Mouse (Mus musculus) adrenal gland (tissue): Measurements from ENCODE around the gene Gm44503.

Experiments
- intact Hi-C: fragments of 180-260 bp; cut with DNase I; formaldehyde crosslinking; loops from one replicate; pipeline ENCODE4 v1.15.1; 2025

The Gm44503 gene

DNA sequence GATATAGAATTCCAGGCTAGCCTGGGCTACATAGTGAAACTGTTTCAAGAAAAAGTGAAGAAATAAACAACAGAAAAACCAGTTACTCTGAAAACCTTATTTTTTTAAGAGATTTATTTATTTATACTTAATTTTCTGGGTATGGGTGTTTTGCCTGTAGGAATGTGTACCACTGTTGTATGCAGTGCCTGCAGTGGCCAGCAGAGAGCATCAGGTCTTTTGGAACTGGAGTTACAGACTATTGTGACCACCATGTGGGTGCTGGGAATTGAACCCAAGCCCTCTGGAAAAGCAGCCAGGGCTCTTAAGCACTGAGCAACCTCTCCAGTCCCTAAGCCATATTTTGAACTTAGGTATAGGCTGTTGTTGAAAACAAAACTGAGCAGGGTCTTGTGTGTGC lies 14.3 kb downstream of the Gm44503 start:
- intact Hi-C loops: no loop called here

DNA sequence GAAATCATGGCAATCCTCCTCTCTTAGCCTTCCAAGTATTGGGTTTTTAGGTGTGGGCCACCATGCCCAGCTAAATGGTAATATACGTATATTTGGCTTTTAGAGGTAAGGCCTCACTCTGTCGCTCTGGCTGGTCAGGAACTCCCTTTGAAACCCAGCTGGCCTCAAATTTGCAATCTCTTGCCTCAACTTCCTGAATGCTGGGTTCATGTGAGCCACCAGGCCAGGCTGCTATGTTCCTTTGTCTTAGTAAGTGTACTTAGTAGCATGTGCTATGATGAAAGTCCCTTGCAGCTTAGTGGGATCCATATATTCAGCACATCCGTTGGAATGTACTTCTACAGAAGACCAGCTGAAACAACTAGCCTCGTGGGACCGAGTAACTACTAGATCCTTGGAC lies 16.1 kb downstream of the Gm44503 start:
- intact Hi-C loops: no loop called here

DNA sequence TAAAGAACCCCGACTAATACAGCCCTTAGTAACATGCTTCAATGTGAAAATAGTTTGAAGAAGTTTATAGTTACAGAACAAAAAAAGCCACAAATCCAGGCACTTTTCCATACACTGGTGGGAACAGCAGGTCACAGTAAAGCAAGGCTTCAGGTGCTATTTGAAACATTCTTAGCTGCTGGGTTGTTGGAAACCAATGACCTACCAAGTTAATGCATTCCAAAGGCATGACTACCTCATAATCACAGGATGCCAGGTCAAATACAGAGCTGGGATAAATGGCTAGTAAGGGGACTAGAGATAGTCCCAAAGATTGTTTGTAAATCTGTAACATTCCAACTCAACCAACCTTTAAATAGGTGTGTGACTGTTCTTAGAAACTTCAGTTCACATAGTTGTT lies 16.6 kb downstream of the Gm44503 start:
- intact Hi-C loops: no loop called here

DNA sequence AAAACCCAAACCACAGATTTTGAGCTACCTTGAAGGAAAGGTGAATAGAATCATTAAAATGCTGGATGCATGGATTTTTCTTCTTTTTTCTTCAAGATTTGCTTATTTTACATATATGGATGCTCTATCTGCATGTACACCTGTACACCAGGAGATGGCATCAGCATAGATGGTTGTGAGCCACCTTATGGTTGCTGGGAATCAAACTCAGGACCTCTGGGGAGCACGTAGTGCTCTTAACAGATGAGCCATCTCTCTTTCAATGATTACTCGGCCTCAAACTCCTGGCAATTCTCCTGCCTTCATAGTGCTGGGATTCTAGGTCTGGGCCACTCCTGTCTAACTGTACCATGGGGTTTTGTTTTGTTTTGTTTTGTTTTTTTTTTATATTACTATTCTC lies 24.4 kb downstream of the Gm44503 start:
- intact Hi-C loops: no loop called here

DNA sequence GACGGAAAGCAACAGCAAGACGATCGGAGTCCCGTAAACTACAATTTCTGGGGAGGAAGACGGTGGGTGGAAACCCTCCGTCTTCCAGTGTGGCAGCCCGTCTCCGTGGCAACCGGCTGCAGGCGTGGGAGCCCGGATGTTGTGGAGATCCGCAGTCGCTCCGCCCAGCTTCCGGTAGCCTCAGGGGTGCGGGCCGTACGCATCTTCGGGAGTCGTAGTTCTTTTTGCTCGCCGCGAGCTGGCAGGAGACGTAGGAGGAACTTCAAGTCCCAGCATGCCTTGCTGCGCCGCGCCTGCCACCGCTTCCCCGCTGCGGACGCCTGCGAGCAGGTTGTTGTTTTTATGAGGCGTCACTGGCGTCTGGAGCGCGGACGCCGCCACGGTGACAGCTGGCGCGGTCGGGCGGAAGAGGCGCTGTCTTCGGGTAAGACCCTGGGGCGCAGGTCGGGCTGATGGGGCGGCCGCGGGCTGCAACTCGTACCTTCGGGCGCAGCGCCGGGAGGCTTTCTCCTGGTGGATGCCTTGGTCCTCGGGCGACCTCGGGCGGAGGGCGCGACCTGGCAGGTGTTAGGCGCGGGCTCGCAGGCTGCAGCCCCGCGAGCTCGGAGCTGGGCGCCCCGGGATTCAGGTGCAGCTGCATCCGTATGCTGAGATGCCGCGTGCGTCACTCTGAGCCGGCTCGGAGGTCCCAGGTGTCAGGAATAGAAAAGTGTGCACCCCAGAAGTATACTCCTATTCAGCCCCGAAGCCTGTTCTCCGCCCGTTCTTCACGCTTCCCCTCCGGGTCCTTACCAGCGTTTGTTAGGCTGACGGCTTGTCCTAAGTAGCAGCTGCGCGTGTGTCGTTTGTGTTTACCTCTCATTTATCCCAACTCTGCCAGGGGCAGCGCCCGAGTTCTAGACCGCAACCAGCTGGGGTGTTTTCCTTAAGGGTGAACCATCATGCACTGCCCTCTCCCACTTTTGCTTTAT lies 26.9 kb downstream of the Gm44503 start, which contains the start of the genes Ccpg1os and Ccpg1:
TSS of gene Ccpg1os (minus strand) at position 133 of the 971 bp plus-strand sequence.
TSS of gene Ccpg1 (plus strand) at position 180 of the 971 bp plus-strand sequence.
- intact Hi-C loops: no loop called here

DNA sequence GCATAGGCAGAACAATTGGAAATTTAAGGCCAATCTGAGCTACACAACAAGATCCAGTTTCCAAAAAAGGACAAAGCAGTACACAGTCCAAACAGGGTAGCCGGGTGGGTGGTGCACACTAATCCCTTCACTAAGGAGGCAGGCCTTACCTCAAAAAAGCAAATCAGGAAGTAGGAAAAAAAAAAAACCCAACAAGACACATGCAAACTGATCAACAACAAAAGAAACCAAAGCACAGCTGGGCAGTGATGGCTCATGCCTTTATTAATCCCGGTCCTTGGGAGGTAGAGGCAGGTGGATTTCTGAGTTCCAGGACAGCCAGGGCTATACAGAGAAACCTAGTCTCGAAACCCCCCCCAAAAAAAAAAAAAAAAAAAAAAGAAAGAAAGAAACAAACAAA lies 29.1 kb downstream of the Gm44503 start:
- intact Hi-C loops: no loop called here

DNA sequence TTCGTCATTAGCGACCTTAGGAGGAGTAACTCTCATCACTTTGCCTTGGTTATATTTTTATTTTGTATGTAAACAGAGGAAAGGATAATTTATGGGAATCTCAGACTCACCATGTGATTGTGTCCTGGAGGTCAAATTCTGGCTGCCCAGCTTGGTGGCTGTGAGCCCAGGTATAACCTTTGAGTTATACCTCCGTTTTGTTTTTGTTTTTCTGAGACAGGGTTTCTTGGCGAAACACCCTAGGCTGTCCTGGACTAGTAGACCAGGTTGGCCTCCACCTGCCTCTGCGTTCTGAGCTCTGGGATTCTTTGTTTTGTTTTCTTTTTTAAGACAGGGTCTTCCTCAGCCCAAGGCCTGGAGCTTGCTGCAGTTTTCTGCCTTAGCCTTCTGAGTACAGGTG lies 30.1 kb downstream of the Gm44503 start:
- intact Hi-C loops: no loop called here

DNA sequence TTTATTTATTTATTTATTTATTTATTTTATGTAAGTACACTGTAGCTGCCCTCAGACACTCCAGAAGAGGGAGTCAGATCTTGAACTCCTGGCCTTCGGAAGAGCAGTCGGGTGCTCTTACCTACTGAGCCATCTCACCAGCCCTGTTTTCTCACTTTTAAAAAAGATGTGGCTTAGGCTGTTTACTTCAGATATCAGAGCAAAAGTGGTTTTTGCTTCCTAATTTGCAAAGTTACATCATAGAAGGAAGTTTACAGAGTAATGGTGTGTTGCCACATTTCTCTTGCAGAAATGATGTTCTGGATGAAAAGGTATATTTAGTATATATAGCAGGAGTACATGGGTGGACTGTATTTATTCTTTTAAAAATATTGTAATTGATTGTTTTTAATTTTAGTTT lies 32.8 kb downstream of the Gm44503 start:
- intact Hi-C loops: no loop called here

DNA sequence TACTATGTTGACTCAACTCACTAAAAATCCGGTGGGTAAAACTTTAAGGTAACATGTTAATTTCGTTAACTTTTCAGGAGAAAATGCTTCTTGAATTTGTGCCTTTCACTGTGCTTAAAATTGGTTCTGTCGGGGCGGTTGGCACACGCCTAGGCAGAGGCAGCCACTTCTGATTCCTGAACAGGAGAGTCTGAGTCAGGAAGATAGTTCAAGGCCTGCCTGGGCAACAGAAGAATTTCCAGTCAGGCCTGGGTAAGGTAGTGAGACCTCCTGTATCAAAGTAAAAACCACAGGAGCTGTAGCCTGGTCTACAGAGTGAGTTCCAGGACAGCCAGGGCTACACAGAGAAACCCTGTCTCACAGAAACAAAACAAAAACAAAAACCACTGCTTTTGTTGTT lies 33.9 kb downstream of the Gm44503 start:
- intact Hi-C loops: no loop called here

DNA sequence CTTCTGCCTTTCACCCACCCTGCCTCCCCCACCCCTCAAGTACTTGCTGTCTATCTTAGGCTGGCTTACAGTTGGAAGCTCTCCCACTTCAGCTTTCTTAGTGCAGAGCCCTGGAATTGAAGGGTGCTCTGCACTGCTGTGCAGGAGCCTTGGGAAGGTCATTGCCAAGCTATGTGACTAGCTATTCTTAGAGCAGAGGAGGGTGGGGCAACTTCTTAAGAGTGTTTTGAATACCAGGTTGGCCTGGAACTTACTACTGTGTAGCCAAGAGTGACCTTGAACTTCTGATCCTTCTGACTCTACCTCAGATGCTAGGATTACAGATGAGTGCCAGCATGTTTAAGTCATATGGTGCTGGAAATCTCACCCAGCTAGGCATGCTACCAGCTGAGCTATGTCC lies 37.5 kb downstream of the Gm44503 start:
- intact Hi-C loops: no loop called here

DNA sequence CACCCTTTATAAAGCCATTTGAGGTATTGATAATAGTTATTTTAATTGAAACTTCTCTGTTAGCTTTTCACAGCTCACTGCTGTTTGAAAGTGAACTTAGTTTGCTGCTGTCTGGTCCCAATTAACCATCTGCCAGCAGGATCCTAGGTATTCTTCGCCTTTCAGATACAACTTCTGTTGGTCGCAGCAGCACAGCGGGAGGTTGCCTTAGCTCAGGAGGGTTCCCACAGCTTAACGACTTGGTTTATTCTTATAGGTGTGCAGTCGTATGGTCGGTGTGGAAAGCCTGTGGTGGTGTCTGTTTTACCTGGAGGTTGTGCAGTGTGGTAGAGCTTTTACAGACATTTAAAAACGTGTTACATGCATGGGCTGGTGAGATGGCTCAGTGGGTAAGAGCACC lies 38.2 kb downstream of the Gm44503 start:
- intact Hi-C loops: no loop called here

DNA sequence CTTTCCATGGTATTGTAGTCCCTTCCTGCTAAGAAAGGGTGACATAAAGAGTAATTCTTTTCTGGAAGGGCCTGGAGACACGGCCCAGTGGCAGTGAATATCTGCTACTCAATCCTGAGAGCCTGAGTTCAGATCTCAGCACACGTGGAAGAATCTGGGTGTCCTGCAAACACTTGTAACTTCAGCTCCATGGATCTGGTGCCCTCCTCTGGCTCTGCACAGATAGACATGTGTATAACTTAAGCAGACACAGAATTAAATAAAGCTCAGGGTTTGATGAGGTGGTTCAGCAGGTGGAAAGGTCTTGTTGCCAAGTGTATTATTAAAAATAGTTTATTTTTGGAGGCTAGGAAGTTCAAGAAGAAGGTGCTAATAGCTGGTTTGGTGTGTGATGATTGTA lies 41.8 kb downstream of the Gm44503 start:
- intact Hi-C loops: no loop called here

DNA sequence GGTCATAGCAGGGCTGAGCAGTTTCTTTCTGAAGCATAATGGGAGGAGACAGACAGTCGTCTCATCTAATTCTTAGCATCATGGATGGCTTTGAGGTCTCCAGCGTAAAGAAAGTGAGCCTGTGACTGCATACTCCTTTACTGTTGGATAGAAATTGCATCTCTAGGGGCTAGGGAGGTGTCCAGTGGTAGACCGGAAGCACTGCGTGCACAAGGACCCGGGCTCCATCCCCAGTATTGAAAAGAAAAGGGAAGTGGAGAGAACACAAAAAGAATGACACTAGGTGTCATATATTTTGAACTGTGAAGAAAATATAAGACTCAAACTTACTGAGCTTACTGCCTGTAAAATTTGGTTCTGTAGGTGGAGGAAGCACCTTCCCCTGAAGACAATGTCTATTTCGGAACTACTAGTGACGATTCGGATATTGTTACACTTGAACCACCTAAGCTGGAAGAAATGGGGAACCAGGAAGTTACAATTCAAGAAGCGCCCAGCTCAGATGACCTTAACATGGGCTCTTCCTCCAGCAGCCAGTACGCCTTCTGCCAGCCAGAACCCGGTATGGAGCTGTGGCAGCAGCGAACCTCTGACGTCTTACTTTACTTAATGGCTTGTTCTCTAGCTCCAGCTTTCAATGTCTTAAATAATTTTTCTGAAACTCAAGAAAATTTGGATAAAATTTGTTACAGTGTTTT lies 42.8 kb downstream of the Gm44503 start:
- intact Hi-C loops: no loop called here

DNA sequence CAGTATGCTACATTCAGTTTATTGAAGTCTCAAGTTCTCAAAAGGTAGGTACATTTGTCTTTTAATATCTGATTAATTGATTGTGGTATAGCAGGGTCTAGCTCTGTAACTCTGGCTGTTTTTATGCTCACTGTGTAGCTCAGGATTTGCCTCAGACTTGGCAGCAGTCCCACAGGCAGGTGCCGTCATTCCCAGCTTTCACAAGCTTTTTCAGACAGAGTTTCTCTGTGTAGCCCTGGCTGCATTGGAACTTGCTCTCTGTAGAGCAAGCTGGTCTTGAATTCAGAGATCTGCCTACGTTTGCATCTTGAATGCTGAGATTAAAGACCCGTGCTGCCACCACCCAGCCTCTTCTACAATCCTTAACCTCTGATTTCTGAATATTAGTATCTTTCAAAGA lies 43.5 kb downstream of the Gm44503 start:
- intact Hi-C loops: no loop called here

DNA sequence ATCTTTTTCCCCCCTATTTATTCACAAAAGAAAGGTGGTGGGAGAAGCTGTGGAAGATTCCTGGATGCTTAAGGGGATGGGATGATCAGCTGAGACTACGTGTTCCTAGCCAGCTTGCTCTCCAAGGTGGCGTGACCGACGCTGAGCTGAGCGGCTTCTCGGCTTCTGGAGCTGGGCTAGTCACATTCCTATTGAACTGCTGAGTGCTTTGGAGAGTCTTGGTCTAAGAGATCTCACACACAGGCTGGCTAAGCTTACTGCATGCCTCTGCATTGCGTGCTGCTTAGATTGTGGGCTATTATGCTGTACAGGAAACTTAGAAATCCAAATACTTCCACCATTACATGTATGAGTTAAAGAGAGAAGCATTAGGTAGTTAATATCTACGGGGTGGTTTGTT lies 45.4 kb downstream of the Gm44503 start:
- intact Hi-C loops: no loop called here

DNA sequence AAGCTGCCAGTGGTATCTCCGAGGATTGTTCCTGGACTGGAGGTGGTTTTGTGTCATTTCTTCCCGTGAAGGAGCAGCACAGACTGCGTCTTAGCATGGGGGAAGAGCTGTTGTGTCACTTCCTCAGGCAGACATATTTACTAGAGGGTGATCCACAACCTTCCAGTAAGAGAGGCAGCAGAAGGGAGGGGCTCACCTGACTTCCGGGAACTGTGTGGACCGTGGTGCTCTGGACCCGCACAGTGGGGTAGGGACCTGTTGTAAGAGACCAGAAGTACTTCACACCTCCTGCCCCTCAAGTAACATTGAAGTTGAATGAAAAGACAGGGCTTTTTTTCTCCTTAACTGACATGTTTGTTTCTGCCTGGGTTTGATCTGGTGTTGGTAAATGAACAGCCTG lies 46.5 kb downstream of the Gm44503 start:
- intact Hi-C loops: no loop called here

DNA sequence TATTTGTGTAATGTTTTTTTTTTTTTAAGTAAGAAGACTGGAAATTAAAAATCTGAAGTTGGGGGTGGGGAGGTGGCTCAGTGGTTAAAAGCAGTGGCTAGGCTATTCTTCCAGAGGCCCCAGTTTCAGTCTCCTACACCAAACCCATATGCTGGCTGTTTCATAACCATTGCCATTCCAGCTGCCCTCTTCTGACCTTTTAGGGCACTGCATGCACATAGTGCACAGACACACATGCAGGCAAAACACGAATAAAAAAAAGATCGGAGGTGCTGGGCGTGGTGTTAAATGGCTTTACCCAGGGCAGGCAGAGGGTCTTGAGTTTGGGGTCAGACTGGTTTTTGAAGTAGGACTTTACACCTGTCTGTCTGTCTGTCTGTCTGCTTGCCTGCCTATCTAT lies 47.5 kb downstream of the Gm44503 start:
- intact Hi-C loops: no loop called here

DNA sequence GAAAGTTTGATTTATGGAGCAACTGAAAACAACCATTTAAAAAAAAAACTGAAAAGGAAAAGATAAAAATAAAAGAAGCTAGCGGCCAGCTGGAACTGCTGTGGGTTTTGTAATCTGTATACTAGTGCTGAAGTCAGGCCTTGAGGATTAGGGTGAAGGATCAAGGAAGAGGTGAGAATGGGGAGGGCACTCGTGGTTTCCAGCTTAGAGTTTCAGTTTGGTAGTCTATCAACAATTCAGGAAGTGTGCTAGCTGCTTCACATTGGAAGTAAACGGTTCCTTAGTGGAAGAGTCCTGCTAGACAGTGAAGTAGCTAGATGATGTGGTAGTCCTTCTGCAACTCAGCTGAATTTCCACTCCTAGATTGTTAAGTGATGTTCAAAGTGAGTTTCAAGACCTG lies 49.7 kb downstream of the Gm44503 start:
- intact Hi-C loops: no loop called here

DNA sequence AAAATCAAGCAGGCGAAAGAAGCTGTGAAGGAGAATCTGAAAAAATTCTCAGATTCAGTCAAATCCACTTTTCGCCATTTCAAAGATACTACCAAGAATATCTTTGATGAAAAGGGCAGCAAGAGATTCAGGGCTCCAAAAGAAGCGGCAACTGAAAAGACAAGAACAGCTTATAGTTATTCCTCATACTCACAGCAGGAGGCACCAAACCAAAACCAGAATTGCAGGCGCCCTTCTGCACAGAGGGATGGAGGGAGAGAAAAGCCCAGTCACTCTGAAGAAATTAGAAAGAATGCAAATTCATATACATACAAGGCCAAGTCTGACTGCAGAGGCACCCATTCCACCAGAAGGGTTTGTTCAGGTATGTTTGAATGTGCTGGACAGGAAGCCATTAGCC lies 54.0 kb downstream of the Gm44503 start:
- intact Hi-C loops: no loop called here

DNA sequence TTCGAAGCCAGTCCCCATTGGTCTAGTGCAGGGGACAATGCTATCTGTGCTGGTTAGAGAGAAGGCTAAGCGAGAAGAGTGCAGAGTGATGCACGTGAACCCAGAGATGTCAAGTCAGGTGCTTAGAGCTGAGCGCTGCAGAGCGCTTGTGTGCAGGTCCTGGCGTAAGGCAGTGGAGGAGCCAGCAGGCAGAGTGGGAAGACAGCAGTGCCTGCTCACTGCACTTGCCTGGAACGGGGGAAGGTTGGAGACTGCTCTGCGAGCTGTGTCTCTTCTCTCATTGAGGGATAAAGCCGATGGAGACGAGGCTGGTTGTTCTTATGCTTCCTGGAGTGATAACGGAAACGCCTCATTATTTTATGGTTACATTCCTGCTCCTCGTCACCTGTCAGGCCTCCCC lies 56.1 kb downstream of the Gm44503 start:
- intact Hi-C loops: no loop called here

DNA sequence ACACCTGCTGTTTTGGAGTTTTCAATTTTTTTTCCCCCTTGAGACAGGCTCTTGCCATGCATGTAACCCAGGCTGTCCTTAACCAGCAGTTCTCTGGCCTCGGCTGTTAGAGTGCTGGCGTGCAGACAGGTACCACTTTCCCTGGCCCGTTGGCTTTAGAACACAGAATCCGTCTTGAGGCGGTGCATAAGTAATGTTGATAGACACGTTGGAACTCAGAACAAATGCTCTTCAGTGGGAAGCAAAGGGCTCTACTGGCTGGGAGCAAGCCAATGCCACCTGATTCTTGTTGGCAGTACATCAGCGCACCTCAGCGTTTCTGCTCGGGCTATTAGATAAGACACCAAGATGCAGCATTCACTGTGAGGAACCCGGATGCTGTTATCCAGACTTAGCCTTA lies 61.2 kb downstream of the Gm44503 start:
- intact Hi-C loops: no loop called here

DNA sequence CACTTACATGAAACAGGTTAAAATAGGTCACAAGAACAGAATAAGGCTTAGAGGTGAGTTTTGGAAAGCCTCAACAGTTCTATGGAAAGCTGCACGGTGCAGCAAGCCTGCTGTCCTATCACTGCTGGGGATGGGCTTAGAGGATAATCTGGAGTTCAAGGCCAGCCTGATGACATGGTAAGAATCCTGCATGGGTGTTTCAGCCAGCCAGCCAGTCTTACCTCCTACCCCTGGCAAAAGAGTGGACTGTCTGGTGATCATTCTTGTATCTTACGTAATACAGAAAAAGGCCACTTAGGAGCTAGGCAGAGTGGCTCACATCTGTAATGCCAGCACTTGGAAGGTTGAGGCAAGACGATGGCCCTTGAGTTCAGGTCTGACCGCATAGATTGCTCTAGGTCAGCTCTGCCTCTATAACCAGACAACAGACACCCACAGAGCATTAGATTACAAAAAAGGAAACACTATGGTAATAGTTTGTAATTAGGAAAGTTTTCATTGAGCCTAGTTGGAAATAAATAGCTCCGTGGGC lies 62.0 kb downstream of the Gm44503 start:
- intact Hi-C loops: no loop called here
